Mouse (Mus musculus) midbrain, postnatal 0 days (tissue): ENCODE measurements around the gene Stk38. TPM values are rescaled to one million over a fixed set of nuclear protein-coding genes. Genes with fewer than 3 reads are reported as not detected.
"Not testable (repeated sequence)": the region's sequence is repeated elsewhere in the genome, so short reads cannot be mapped to it uniquely, and the experiment has no call there.

Experiments
- ATAC-seq: fragments of 200-750 bp; cut with Nextera tagmentation; 2 replicates; pipeline ENCODE4 v1.8.0; 2017; ENCODE audit warnings: moderate number of reproducible peaks, mild to moderate bottlenecking, moderate TSS enrichment, moderate library complexity; ENCODE audit not compliant: low FRiP score
- DNase-seq: peaks from one replicate; pipeline ENCODE4 v3.0.0-alpha.2; 2015; ENCODE audit warnings: low spot score
- H3K27ac ChIP-seq: fragments of 300-500 bp; sonication (generic); 2 replicates; pipeline ENCODE4 v1.5.1; 2014; ENCODE audit warnings: low read depth, mild to moderate bottlenecking, low read length, mixed read lengths
- H3K27me3 ChIP-seq: fragments of 300-500 bp; sonication (generic); 2 replicates; pipeline ENCODE4 v1.6.1; 2014; ENCODE audit warnings: low read length, control low read depth, mixed read lengths; ENCODE audit not compliant: insufficient read depth
- H3K36me3 ChIP-seq: fragments of 300-500 bp; sonication (generic); 2 replicates; pipeline ENCODE4 v1.6.1; 2014; ENCODE audit warnings: low read length, control low read depth, mixed read lengths; ENCODE audit not compliant: insufficient read depth
- H3K4me1 ChIP-seq: fragments of 300-500 bp; sonication (generic); 2 replicates; pipeline ENCODE4 v1.6.1; 2014; ENCODE audit warnings: mild to moderate bottlenecking, control low read depth, antibody characterized with exemption, low read length, mixed read lengths; ENCODE audit not compliant: insufficient read depth
- H3K4me2 ChIP-seq: fragments of 300-500 bp; sonication (generic); 2 replicates; pipeline ENCODE4 v1.6.1; 2014; ENCODE audit warnings: low read depth, mild to moderate bottlenecking, low read length, mixed read lengths; ENCODE audit not compliant: poor library complexity, severe bottlenecking
- H3K4me3 ChIP-seq: fragments of 300-500 bp; sonication (generic); 2 replicates; pipeline ENCODE4 v1.5.1; 2014; ENCODE audit warnings: low read depth, mild to moderate bottlenecking, low read length, moderate library complexity
- H3K9ac ChIP-seq: fragments of 300-500 bp; sonication (generic); replicated peaks from 2 replicates; pipeline ENCODE4 v1.6.1; 2014; ENCODE audit warnings: mild to moderate bottlenecking, low read length, moderate library complexity, mixed read lengths; ENCODE audit not compliant: poor library complexity, severe bottlenecking
- H3K9me3 ChIP-seq: fragments of 300-500 bp; sonication (generic); 2 replicates; pipeline ENCODE4 v1.6.1; 2016; ENCODE audit warnings: low read length, control low read depth
- CTCF ChIP-seq: IDR thresholded peaks from 2 replicates; pipeline ENCODE4 v1.5.1; 2016; ENCODE audit warnings: antibody characterized with exemption, mild to moderate bottlenecking
- WGBS: fragments of 180-500 bp; shearing (Covaris S2); extraction: QIAGEN DNeasy Blood & Tissue Kit; methylation state at CpG from one replicate; pipeline ENCODE4 v1.1.7; 2014; 5-methylcytosine and 5-hydroxymethylcytosine counted together
- polyA plus RNA-seq: library from polyadenylated mRNA; unstranded; fragments of >200 nt; fragmentation: Nextera tagmentation; extraction: Ambion mirVana; gene quantifications from 2 replicates; pipeline ENCODE4 v1.2.1, GENCODE M21; 2015
- total RNA-seq: library from RNA; depleted of rRNA; stranded (reverse); fragments of >200 nt; gene quantifications from 2 replicates; pipeline ENCODE4 v1.2.3, GENCODE M21; 2014

Stk38 gene
- total and polyA plus RNA-seq, 2 experiments from 2014 or later = 44.2 to 47.9 TPM

DNA sequence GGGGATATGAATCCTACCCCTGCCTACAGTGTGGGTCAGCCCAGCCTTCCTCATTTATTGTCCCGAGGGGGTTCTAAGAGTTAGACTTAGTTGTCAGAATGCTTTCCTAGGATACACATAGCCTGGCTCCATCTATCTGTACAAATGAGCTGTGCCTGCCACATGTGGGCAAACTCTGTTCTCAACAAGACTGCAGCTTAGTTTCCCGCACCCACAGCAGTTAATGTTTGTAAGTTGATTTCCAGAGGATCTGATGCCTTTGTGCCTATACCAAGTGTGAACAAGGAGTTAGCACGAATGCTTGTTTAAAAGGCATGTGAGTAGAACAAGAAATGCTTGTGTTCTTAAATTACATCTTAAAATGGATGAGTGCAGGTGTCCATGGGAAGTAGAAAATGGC lies 35.8 kb upstream of the Stk38 start:
- Histone ChIP-seq H3K4me2 (no peak overlapping the region), H3K9me3 (no peaks in the 10 kb centered on the region), H3K9ac (no peak overlapping the region), H3K27me3 (no peaks in the 10 kb centered on the region), H3K4me3 (no peak overlapping the region), H3K4me1 (no peaks in the 10 kb centered on the region), H3K36me3 (peaks cover 36% of the 10 kb centered on the region; the same call in 1 of the 2 replicates), H3K27ac (no peak overlapping the region)
- no peak for TF ChIP-seq CTCF
- no peak for DNase-seq
- WGBS = 91% methylated on average over 3 of the region's 3 CpGs
- no peak for ATAC-seq

DNA sequence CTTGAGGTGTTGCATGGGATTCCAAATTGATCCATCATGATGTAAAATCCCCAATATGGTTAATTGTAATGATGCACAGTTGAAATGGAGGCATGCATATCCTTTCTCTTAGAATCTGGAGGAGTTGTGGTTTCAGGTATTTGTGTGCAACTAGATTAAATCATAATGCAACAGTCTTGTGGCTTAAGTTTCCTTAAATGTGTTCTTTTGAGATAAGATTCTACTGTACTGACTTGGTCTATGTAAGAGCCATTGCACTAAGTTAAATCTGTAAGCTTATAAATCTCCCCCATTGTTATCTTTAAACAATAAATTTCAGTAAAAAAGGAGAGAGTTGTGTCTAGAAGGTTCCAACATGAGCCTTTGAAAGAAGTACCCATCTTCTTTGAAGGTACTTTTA lies 34.8 kb upstream of the Stk38 start:
- DNase-seq (no peak), ATAC-seq (no peak)
- TF ChIP-seq CTCF = no peak
- Histone ChIP-seq H3K27ac (no peak overlapping the region), H3K4me1 (no peaks in the 10 kb centered on the region), H3K9me3 (no peaks in the 10 kb centered on the region), H3K9ac (no peak overlapping the region), H3K4me2 (no peak overlapping the region), H3K36me3 (peaks cover 39% of the 10 kb centered on the region; the same call in 1 of the 2 replicates), H3K27me3 (no peaks in the 10 kb centered on the region), H3K4me3 (no peak overlapping the region)

DNA sequence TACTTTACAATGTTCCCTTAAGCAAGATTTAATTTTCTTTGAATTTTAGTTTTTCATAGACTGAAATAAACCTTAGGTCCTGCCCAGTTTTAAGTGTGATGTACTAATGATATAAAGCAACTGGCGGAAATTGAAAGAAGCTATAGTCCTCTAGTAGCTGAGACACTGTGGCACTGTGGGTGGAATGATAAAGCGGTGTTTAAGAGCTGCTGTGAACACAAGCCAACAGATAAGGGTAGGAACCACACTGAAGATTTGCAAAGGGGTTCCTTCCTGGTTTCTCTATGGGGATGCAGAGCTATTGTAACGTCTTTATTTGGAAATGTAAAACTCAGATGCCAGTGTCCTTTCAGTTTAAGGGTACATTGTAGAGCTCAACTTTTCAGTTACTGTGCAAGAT lies 33.8 kb upstream of the Stk38 start:
- H3K4me1 ChIP-seq, H3K27me3 ChIP-seq, H3K4me2 ChIP-seq, H3K27ac ChIP-seq, H3K9me3 ChIP-seq, H3K9ac ChIP-seq, DNase-seq, H3K4me3 ChIP-seq, ATAC-seq: not testable (repeated sequence)
- WGBS = 85% methylated on average over 3 of the region's 3 CpGs
- peaks cover 47% of the 10 kb centered on the region; the same call in 1 of the 2 replicates for H3K36me3 ChIP-seq

GRCm38 (mm10) chr17:29039351-29039750 lies 31.6 kb upstream of the Stk38 start:
- DNase-seq (no peak), ATAC-seq (no peak)
- 71% methylated on average over 11 of the region's 11 CpGs for WGBS
- Histone ChIP-seq H3K4me1 (no peaks in the 10 kb centered on the region), H3K9me3 (no peaks in the 10 kb centered on the region), H3K9ac (no peak overlapping the region), H3K27ac (no peak overlapping the region), H3K36me3 (peaks cover 41% of the 10 kb centered on the region; the same call in 1 of the 2 replicates), H3K27me3 (no peaks in the 10 kb centered on the region), H3K4me3 (no peak overlapping the region), H3K4me2 (no peak overlapping the region)
- no peak for TF ChIP-seq CTCF

- Histone ChIP-seq H3K4me1 (0 out of 2 replicates have a peak, but pooled peaks cover 3% of the 10 kb centered on the region), H3K9ac (no peak overlapping the region), H3K9me3 (no peaks in the 10 kb centered on the region), H3K27me3 (no peaks in the 10 kb centered on the region), H3K4me3 (peak overlapping the region; percentile 52; the same call in 1 of the 2 replicates), H3K36me3 (peaks cover 29% of the 10 kb centered on the region; the same call in 1 of the 2 replicates), H3K27ac (no peak overlapping the region), H3K4me2 (peak overlapping the region; percentile 88)
- TF ChIP-seq CTCF = no peak
- DNase-seq = no peak
- ATAC-seq = no peak
Measured at GRCm38 (mm10) chr17:29035506-29035905, 27.7 kb upstream of the Stk38 start.

GRCm38 (mm10) chr17:29034264-29034663 lies 26.5 kb upstream of the Stk38 start:
- H3K4me1 ChIP-seq = 0 out of 2 replicates have a peak, but pooled peaks cover 3% of the 10 kb centered on the region
- 0 out of 2 replicates have a peak overlapping the region, but pooled peaks have one; percentile 6 for H3K27ac ChIP-seq
- no peak for TF ChIP-seq CTCF
- H3K4me3 ChIP-seq = peak overlapping the region; percentile 52
- peaks cover 17% of the 10 kb centered on the region; the same call in 1 of the 2 replicates for H3K36me3 ChIP-seq
- H3K9me3 ChIP-seq = no peaks in the 10 kb centered on the region
- H3K27me3 ChIP-seq = no peaks in the 10 kb centered on the region
- peak overlapping the region; percentile 96 for H3K9ac ChIP-seq
- no peak for ATAC-seq
- DNase-seq = no peak
- H3K4me2 ChIP-seq = peak overlapping the region; percentile 88
